ENCODE assay signal across 8 mouse cellular contexts in genomic region chr8:119559402-119559720, GRCm38 (mm10). TPM values are rescaled to one million over a fixed set of nuclear protein-coding genes. Genes with fewer than 3 reads are reported as not detected.
DNase-seq lines count a peak whose midpoint lies in the region; ATAC-seq and TF ChIP-seq lines count a peak whose summit lies in the region.

No protein-coding gene starts in this region.

- DNase-seq in heart, adult 8-10 months (ENCODE audit: low spot score): no peak
- no peak for DNase-seq in ES-E14 (ENCODE audit: low read depth, low spot score)
- DNase-seq in heart, postnatal 0 days (ENCODE audit: low spot score): no peak
- DNase-seq in adrenal gland, adult 8-10 months: no peak
- no peak for DNase-seq in spleen, postnatal 4 days (ENCODE audit: low spot score in 2 of 2)
- DNase-seq in cerebellum, adult 11-12 months: no peak

- WGBS in heart, embryonic 14.5 days: 86% methylated on average over 6 of the region's 6 CpGs
- WGBS in heart, postnatal 0 days: 87% methylated on average over 6 of the region's 6 CpGs
- 87% methylated on average over 6 of the region's 6 CpGs for WGBS in midbrain, embryonic 12.5 days

- H3K4me1 ChIP-seq in heart, embryonic 14.5 days (ENCODE audit: control insufficient read depth in 2 of 2, insufficient read depth in 2 of 2, low read length in 2 of 2): peaks cover 7 to 16% of the 10 kb centered on the region in 2 experiments
- peaks cover 0 to 8% of the 10 kb centered on the region in 2 experiments; a peak in 1 of 4 replicates for H3K4me1 ChIP-seq in ES-E14 (ENCODE audit: control insufficient read depth in 2 of 2, insufficient read depth in 2 of 2, low read length in 2 of 2, poor library complexity in 1 of 2)
- peaks cover 6% of the 10 kb centered on the region for H3K4me1 ChIP-seq in heart, postnatal 0 days (ENCODE audit: control insufficient read depth, insufficient read depth)
- H3K4me1 ChIP-seq in midbrain, embryonic 12.5 days: peaks cover 21% of the 10 kb centered on the region

- H3K27me3 ChIP-seq in heart, embryonic 14.5 days (ENCODE audit: control insufficient read depth, insufficient read depth, low read length): no peaks in the 10 kb centered on the region
- no peaks in the 10 kb centered on the region for H3K27me3 ChIP-seq in heart, postnatal 0 days (ENCODE audit: control insufficient read depth, insufficient read depth, low read length)
- no peaks in the 10 kb centered on the region for H3K27me3 ChIP-seq in midbrain, embryonic 12.5 days

- no peak overlapping the region for H3K4me3 ChIP-seq in heart, embryonic 14.5 days (ENCODE audit: control insufficient read depth in 1 of 2, insufficient read depth in 1 of 2, low read depth in 1 of 2, low read length in 2 of 2)
- H3K4me3 ChIP-seq in ES-E14 (ENCODE audit: insufficient read depth in 1 of 2, low read depth in 1 of 2, low read length in 2 of 2, poor library complexity in 1 of 2, severe bottlenecking in 1 of 2): peak overlapping the region in 1 of 2 experiments; percentile 34; a peak in 1 of 4 replicates
- H3K4me3 ChIP-seq in heart, postnatal 0 days (ENCODE audit: low read depth, low read length): peak overlapping the region; percentile 98; the same call in 1 of the 2 replicates
- no peak overlapping the region for H3K4me3 ChIP-seq in midbrain, embryonic 12.5 days

- TF ChIP-seq CTCF in heart, postnatal 0 days (IDR thresholded peaks at IDR 0.05; ENCODE audit: low read depth): no peak

- ATAC-seq in heart, embryonic 14.5 days (ENCODE audit: insufficient number of reproducible peaks, insufficient read depth, low FRiP score, low read depth): no peak
- ATAC-seq in heart, postnatal 0 days (ENCODE audit: insufficient read depth, low read depth): no peak
- ATAC-seq in midbrain, embryonic 12.5 days (ENCODE audit: low FRiP score, low read depth): peak; percentile 5; the same call in 1 of the 2 replicates

- H3K4me2 ChIP-seq in heart, embryonic 14.5 days (ENCODE audit: low read length): peak overlapping the region; percentile 64; the same call in 1 of the 2 replicates
- H3K4me2 ChIP-seq in heart, postnatal 0 days (ENCODE audit: low read depth, low read length): peak overlapping the region; percentile 73; the same call in 1 of the 2 replicates
- H3K4me2 ChIP-seq in midbrain, embryonic 12.5 days (replicated peaks): peak overlapping the region; percentile 63; the same call in 1 of the 2 replicates

- in situ Hi-C loops in ES-E14 (cut with MboI; ENCODE audit: low sequenced_read_pairs in 2 of 2, unreplicated experiment in 2 of 2): no loop called here

- H3K9me3 ChIP-seq in heart, embryonic 14.5 days (ENCODE audit: control insufficient read depth, low read length): no peaks in the 10 kb centered on the region
- H3K9me3 ChIP-seq in ES-E14 (ENCODE audit: control insufficient read depth, insufficient read depth, low read depth, low read length): no peaks in the 10 kb centered on the region
- no peaks in the 10 kb centered on the region for H3K9me3 ChIP-seq in heart, postnatal 0 days (replicated peaks; ENCODE audit: control insufficient read depth, low read length)
- no peaks in the 10 kb centered on the region for H3K9me3 ChIP-seq in midbrain, embryonic 12.5 days

- peaks cover 34% of the 10 kb centered on the region for H3K36me3 ChIP-seq in heart, embryonic 14.5 days (ENCODE audit: control insufficient read depth, insufficient read depth, low read length)
- peaks cover 15% of the 10 kb centered on the region; the same call in 1 of the 2 replicates for H3K36me3 ChIP-seq in ES-E14 (ENCODE audit: control insufficient read depth, insufficient read depth, low read length, poor library complexity, severe bottlenecking)
- peaks cover 23% of the 10 kb centered on the region for H3K36me3 ChIP-seq in heart, postnatal 0 days (replicated peaks; ENCODE audit: control insufficient read depth, insufficient read depth, low read length)
- H3K36me3 ChIP-seq in midbrain, embryonic 12.5 days: peaks cover 29% of the 10 kb centered on the region

- peak overlapping the region; percentile 65; the same call in 1 of the 2 replicates for H3K9ac ChIP-seq in heart, embryonic 14.5 days (ENCODE audit: low read length)
- H3K9ac ChIP-seq in ES-E14 (ENCODE audit: insufficient read depth, low read depth, low read length, poor library complexity, severe bottlenecking): peak overlapping the region; percentile 67
- H3K9ac ChIP-seq in heart, postnatal 0 days (replicated peaks; ENCODE audit: low read depth, low read length): peak overlapping the region; percentile 91
- H3K9ac ChIP-seq in midbrain, embryonic 12.5 days (replicated peaks): 0 out of 2 replicates have a peak overlapping the region, but pooled peaks have one; percentile 43

- TF ChIP-seq EP300 in heart, postnatal 0 days (IDR thresholded peaks at IDR 0.05; ENCODE audit: low read depth): no peak

- no peak overlapping the region for H3K27ac ChIP-seq in heart, embryonic 14.5 days (replicated peaks in 1 of 2; ENCODE audit: control insufficient read depth in 1 of 2, insufficient read depth in 1 of 2, low read depth in 2 of 2, low read length in 2 of 2)
- H3K27ac ChIP-seq in ES-E14 (ENCODE audit: insufficient read depth, low read depth, low read length, poor library complexity, severe bottlenecking): no peak overlapping the region
- H3K27ac ChIP-seq in heart, postnatal 0 days (ENCODE audit: low read depth): peak overlapping the region; percentile 66
- H3K27ac ChIP-seq in midbrain, embryonic 12.5 days (replicated peaks): peak overlapping the region; percentile 95; the same call in 1 of the 2 replicates

TF ChIP-seq in ES-E14, 5 proteins besides CTCF, POLR2A, EP300 and RAD21:
- TF ChIP-seq ZC3H11A (IDR thresholded peaks at IDR 0.05; ENCODE audit: borderline replicate concordance, low read depth, low read length) (no peak), MAFK (IDR thresholded peaks at IDR 0.05; ENCODE audit: insufficient read depth, low read depth, low read length) (no peak), ZNF384 (IDR thresholded peaks at IDR 0.05; ENCODE audit: low read depth, low read length) (no peak), HCFC1 (IDR thresholded peaks at IDR 0.05; ENCODE audit: borderline replicate concordance, insufficient read depth, low read length) (no peak), CHD2 (IDR thresholded peaks at IDR 0.05; ENCODE audit: low read depth, low read length) (no peak)

RNA-seq across cellular contexts. Expression of gene Mbtps1, which starts 0.8 kb away (rescaled TPM):
- 62.5 and 64.8 TPM in 2 replicates for polyA plus RNA-seq in heart, embryonic 14.5 days (2014; fragmentation: Nextera tagmentation; extraction: Ambion mirVana)
- 10 to 100 TPM; 31.1 to 34.9 (median 33.1) TPM for total RNA-seq in heart, adult 8-10 months (2022)
- total RNA-seq in ES-E14 (2012; rRNA removed): 167 and 198 TPM in 2 replicates
- total RNA-seq in heart, postnatal 0 days (2014; rRNA removed; ENCODE audit: low replicate concordance): 62.1 and 68.7 TPM in 2 replicates
- polyA plus RNA-seq in heart, postnatal 0 days (2015; fragmentation: Nextera tagmentation; extraction: Ambion mirVana): 36.9 and 37.1 TPM in 2 replicates
- 96.7 and 110 TPM in 2 replicates for polyA plus RNA-seq in midbrain, embryonic 12.5 days (2016; fragmentation: Nextera tagmentation; extraction: Ambion mirVana)
- total RNA-seq in adrenal gland, adult 8-10 months (2022): 100 to 1,000 TPM; 107 to 141 (median 126) TPM

RNA-seq across cellular contexts. Expression of gene Hsdl1, which starts 15.6 kb away (rescaled TPM):
- polyA plus RNA-seq in heart, embryonic 14.5 days (2014; fragmentation: Nextera tagmentation; extraction: Ambion mirVana): 34.7 and 40.8 TPM in 2 replicates
- total RNA-seq in heart, adult 8-10 months (2022): 10 to 100 TPM; 18.4 to 22.3 (median 19.8) TPM
- 19.5 and 19.7 TPM in 2 replicates for total RNA-seq in ES-E14 (2012; rRNA removed)
- total RNA-seq in heart, postnatal 0 days (2014; rRNA removed; ENCODE audit: low replicate concordance): 25.0 and 36.3 TPM in 2 replicates
- 20.6 and 21.2 TPM in 2 replicates for polyA plus RNA-seq in heart, postnatal 0 days (2015; fragmentation: Nextera tagmentation; extraction: Ambion mirVana)
- polyA plus RNA-seq in midbrain, embryonic 12.5 days (2016; fragmentation: Nextera tagmentation; extraction: Ambion mirVana): 100 and 104 TPM in 2 replicates
- 10 to 100 TPM; 35.6 to 81.1 (median 56.8) TPM for total RNA-seq in adrenal gland, adult 8-10 months (2022)

RNA-seq across cellular contexts. Expression of gene Dnaaf1, which starts 15.7 kb away (rescaled TPM):
- polyA plus RNA-seq in heart, embryonic 14.5 days (2014; fragmentation: Nextera tagmentation; extraction: Ambion mirVana): 0.28 TPM in 1 of 2 replicates, not detected in the other
- total RNA-seq in heart, adult 8-10 months (2022): not detected
- 0.79 and 1.0 TPM in 2 replicates for total RNA-seq in ES-E14 (2012; rRNA removed)
- not detected in 2 replicates for total RNA-seq in heart, postnatal 0 days (2014; rRNA removed; ENCODE audit: low replicate concordance)
- 0.07 and 0.41 TPM in 2 replicates for polyA plus RNA-seq in heart, postnatal 0 days (2015; fragmentation: Nextera tagmentation; extraction: Ambion mirVana)
- polyA plus RNA-seq in midbrain, embryonic 12.5 days (2016; fragmentation: Nextera tagmentation; extraction: Ambion mirVana): 0.14 and 0.17 TPM in 2 replicates
- not detected for total RNA-seq in adrenal gland, adult 8-10 months (2022)

RNA-seq across cellular contexts. Expression of gene Taf1c, which starts 45.7 kb away (rescaled TPM):
- 5.4 and 6.2 TPM in 2 replicates for polyA plus RNA-seq in heart, embryonic 14.5 days (2014; fragmentation: Nextera tagmentation; extraction: Ambion mirVana)
- 1 to 10 TPM; 3.4 to 4.4 (median 4.0) TPM for total RNA-seq in heart, adult 8-10 months (2022)
- 24.8 and 28.3 TPM in 2 replicates for total RNA-seq in ES-E14 (2012; rRNA removed)
- 5.3 and 5.6 TPM in 2 replicates for total RNA-seq in heart, postnatal 0 days (2014; rRNA removed; ENCODE audit: low replicate concordance)
- polyA plus RNA-seq in heart, postnatal 0 days (2015; fragmentation: Nextera tagmentation; extraction: Ambion mirVana): 3.4 and 3.7 TPM in 2 replicates
- polyA plus RNA-seq in midbrain, embryonic 12.5 days (2016; fragmentation: Nextera tagmentation; extraction: Ambion mirVana): 15.3 and 16.7 TPM in 2 replicates
- 10 to 100 TPM; 13.1 to 16.3 (median 15.3) TPM for total RNA-seq in adrenal gland, adult 8-10 months (2022)

RNA-seq across cellular contexts. Expression of gene Adad2, which starts 53.2 kb away (rescaled TPM):
- not detected in 2 replicates for polyA plus RNA-seq in heart, embryonic 14.5 days (2014; fragmentation: Nextera tagmentation; extraction: Ambion mirVana)
- not detected for total RNA-seq in heart, adult 8-10 months (2022)
- 6.8 and 8.0 TPM in 2 replicates for total RNA-seq in ES-E14 (2012; rRNA removed)
- total RNA-seq in heart, postnatal 0 days (2014; rRNA removed; ENCODE audit: low replicate concordance): not detected in 2 replicates
- not detected in 2 replicates for polyA plus RNA-seq in heart, postnatal 0 days (2015; fragmentation: Nextera tagmentation; extraction: Ambion mirVana)
- polyA plus RNA-seq in midbrain, embryonic 12.5 days (2016; fragmentation: Nextera tagmentation; extraction: Ambion mirVana): 0.15 TPM in 1 of 2 replicates, not detected in the other
- not detected for total RNA-seq in adrenal gland, adult 8-10 months (2022)

Comparison
In these comparisons a context has a peak if more than half of its experiments do, and no peak if none do; other contexts are left out.
1. H3K27ac ChIP-seq: peak in heart, postnatal 0 days (single experiment) and midbrain, embryonic 12.5 days (single experiment); none in heart, embryonic 14.5 days (0 of 2) and ES-E14 (single experiment).
2. Peak in every context shown above with its lines, with median percentiles within 50 percentile points of each other: H3K4me2 ChIP-seq and H3K9ac ChIP-seq.